In the genomic region with DNA sequence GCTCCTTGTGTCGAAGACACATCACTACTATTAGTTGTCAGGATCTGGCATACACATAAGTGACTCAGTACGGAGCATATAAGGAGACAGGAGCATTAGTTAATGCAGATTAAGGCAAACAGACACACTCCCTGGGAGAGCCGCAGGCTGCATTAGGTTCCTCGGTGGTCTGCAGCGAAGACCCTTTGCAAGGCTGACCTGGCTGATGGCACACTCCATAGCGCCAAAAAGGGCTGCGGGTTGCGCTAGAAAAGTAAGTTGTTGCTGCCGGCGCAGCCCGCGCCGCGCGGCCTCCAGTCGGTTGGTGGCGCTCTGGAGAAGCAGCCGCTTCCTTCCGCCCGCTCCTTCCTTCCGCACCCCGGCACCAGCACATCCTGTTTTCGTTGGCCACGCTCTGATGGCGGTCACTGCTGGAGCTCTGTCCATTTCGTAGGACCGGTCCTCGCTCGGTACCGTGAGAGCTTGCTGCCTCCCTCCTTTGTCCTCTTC, we compare ENCODE assay signal across 8 mouse cellular contexts. TPM values are rescaled to one million over a fixed set of nuclear protein-coding genes. Genes with fewer than 3 reads are reported as not detected.
A peak's percentile ranks its signal among the peaks of the same experiment; 100 is the strongest.
DNase-seq lines count a peak whose midpoint lies in the region; ATAC-seq and TF ChIP-seq lines count a peak whose summit lies in the region.

TSS of gene Ddx46 (plus strand) at position 389 of the 489 bp plus-strand sequence.

- DNase-seq in brain, embryonic 14.5 days (ENCODE audit: low read depth) = peak; percentile 97
- DNase-seq in kidney, postnatal 0 days (ENCODE audit: low spot score) = peak; percentile 95
- peak; percentile 84 to 89 for DNase-seq in natural killer cell, adult 2 months (ENCODE audit: low spot score in 2 of 2)

- peak; percentile 50; the same call in 1 of the 2 replicates for TF ChIP-seq POLR2A in brain, embryonic 14.5 days (IDR thresholded peaks at IDR 0.05; ENCODE audit: borderline replicate concordance, extremely low read depth, insufficient read depth, insufficient read length, poor library complexity, severe bottlenecking)

- TF ChIP-seq CTCF in C2C12 (IDR thresholded peaks at IDR 0.05; ENCODE audit: control insufficient read depth, insufficient read depth, insufficient read length) = peak; percentile 98
- TF ChIP-seq CTCF in brain, embryonic 14.5 days (IDR thresholded peaks at IDR 0.05; ENCODE audit: borderline replicate concordance, extremely low read depth, insufficient read depth, insufficient read length) = peak; percentile 87
- peak; percentile 89 for TF ChIP-seq CTCF in kidney, postnatal 0 days (IDR thresholded peaks at IDR 0.05; ENCODE audit: low read depth)

- H3K9ac ChIP-seq in heart, embryonic 11.5 days (ENCODE audit: low read depth, low read length) = peak within 1 kb of the TSS; percentile 87
- peak within 1 kb of the TSS; percentile 92 for H3K9ac ChIP-seq in kidney, postnatal 0 days (ENCODE audit: low read depth, low read length)
- H3K9ac ChIP-seq in liver, embryonic 12.5 days = peak within 1 kb of the TSS; percentile 88
- H3K9ac ChIP-seq in stomach, embryonic 15.5 days = peak within 1 kb of the TSS; percentile 89

- no peaks in the 10 kb centered on the region for H3K27me3 ChIP-seq in C2C12 (ENCODE audit: control insufficient read depth, insufficient read depth, insufficient read length)
- no peaks in the 10 kb centered on the region for H3K27me3 ChIP-seq in erythroblast, embryonic 14.5 days (ENCODE audit: control insufficient read depth)
- no peaks in the 10 kb centered on the region for H3K27me3 ChIP-seq in heart, embryonic 11.5 days (ENCODE audit: control insufficient read depth, insufficient read depth, low read length)
- H3K27me3 ChIP-seq in kidney, postnatal 0 days (ENCODE audit: insufficient read depth, low read length) = no peaks in the 10 kb centered on the region
- H3K27me3 ChIP-seq in liver, embryonic 12.5 days (replicated peaks) = no peaks in the 10 kb centered on the region
- no peaks in the 10 kb centered on the region for H3K27me3 ChIP-seq in stomach, embryonic 15.5 days (replicated peaks)

- peak; percentile 77; the same call in 1 of the 2 replicates for ATAC-seq in heart, embryonic 11.5 days (replicated peaks; ENCODE audit: insufficient number of reproducible peaks, low FRiP score, low TSS enrichment)
- ATAC-seq in kidney, postnatal 0 days (replicated peaks; ENCODE audit: low FRiP score, low read depth) = peak; percentile 90
- peak; percentile 89 for ATAC-seq in liver, embryonic 12.5 days
- ATAC-seq in stomach, embryonic 15.5 days (ENCODE audit: insufficient read depth, low FRiP score, low read depth) = peak; percentile 79

- peaks cover 44% of the 10 kb centered on the region for H3K79me2 ChIP-seq in C2C12 (ENCODE audit: control insufficient read depth, insufficient read depth)

- H3K4me1 ChIP-seq in erythroblast, embryonic 14.5 days (ENCODE audit: control insufficient read depth) = peaks cover 29% of the 10 kb centered on the region
- peaks cover 8% of the 10 kb centered on the region for H3K4me1 ChIP-seq in heart, embryonic 11.5 days (ENCODE audit: control insufficient read depth, insufficient read depth, low read length)
- H3K4me1 ChIP-seq in kidney, postnatal 0 days (replicated peaks; ENCODE audit: insufficient read depth, low read length) = peaks cover 7% of the 10 kb centered on the region; the same call in 1 of the 2 replicates
- peaks cover 28% of the 10 kb centered on the region for H3K4me1 ChIP-seq in liver, embryonic 12.5 days
- peaks cover 9% of the 10 kb centered on the region; the same call in 1 of the 2 replicates for H3K4me1 ChIP-seq in stomach, embryonic 15.5 days

- H3K4me2 ChIP-seq in heart, embryonic 11.5 days = peak within 1 kb of the TSS; percentile 93
- H3K4me2 ChIP-seq in kidney, postnatal 0 days (ENCODE audit: low read length) = peak within 1 kb of the TSS; percentile 84
- H3K4me2 ChIP-seq in liver, embryonic 12.5 days = peak within 1 kb of the TSS; percentile 90
- H3K4me2 ChIP-seq in stomach, embryonic 15.5 days = peak within 1 kb of the TSS; percentile 78

- H3K9me3 ChIP-seq in erythroblast, embryonic 14.5 days (ENCODE audit: control insufficient read depth, low read length) = no peaks in the 10 kb centered on the region
- no peaks in the 10 kb centered on the region for H3K9me3 ChIP-seq in heart, embryonic 11.5 days (replicated peaks; ENCODE audit: control insufficient read depth, low read length)
- no peaks in the 10 kb centered on the region for H3K9me3 ChIP-seq in kidney, postnatal 0 days (replicated peaks; ENCODE audit: low read length)
- H3K9me3 ChIP-seq in liver, embryonic 12.5 days (replicated peaks) = no peaks in the 10 kb centered on the region
- no peaks in the 10 kb centered on the region for H3K9me3 ChIP-seq in stomach, embryonic 15.5 days

- peaks cover 27% of the 10 kb centered on the region for H3K79me3 ChIP-seq in C2C12 (ENCODE audit: low read depth)

- peak within 1 kb of the TSS; percentile 95 for H3ac ChIP-seq in C2C12 (ENCODE audit: control insufficient read depth, insufficient read length, low read depth)

- H3K4me3 ChIP-seq in C2C12 (ENCODE audit: insufficient read depth, poor library complexity, severe bottlenecking) = peak within 1 kb of the TSS; percentile 96
- peak within 1 kb of the TSS; percentile 79 for H3K4me3 ChIP-seq in erythroblast, embryonic 14.5 days (replicated peaks)
- H3K4me3 ChIP-seq in heart, embryonic 11.5 days (ENCODE audit: low read depth, low read length) = peak within 1 kb of the TSS; percentile 88
- peak within 1 kb of the TSS; percentile 99 for H3K4me3 ChIP-seq in kidney, postnatal 0 days (replicated peaks; ENCODE audit: low read depth, low read length)
- H3K4me3 ChIP-seq in liver, embryonic 12.5 days = peak within 1 kb of the TSS; percentile 95
- peak within 1 kb of the TSS; percentile 95 for H3K4me3 ChIP-seq in stomach, embryonic 15.5 days (replicated peaks)

- peaks cover 47% of the 10 kb centered on the region for H3K36me3 ChIP-seq in C2C12 (ENCODE audit: control insufficient read depth, insufficient read depth)
- H3K36me3 ChIP-seq in erythroblast, embryonic 14.5 days (ENCODE audit: control insufficient read depth) = peaks cover 57% of the 10 kb centered on the region
- H3K36me3 ChIP-seq in heart, embryonic 11.5 days (ENCODE audit: control insufficient read depth, insufficient read depth, low read length) = peaks cover 15% of the 10 kb centered on the region
- H3K36me3 ChIP-seq in kidney, postnatal 0 days (ENCODE audit: insufficient read depth, low read length) = peaks cover 24% of the 10 kb centered on the region
- peaks cover 66% of the 10 kb centered on the region for H3K36me3 ChIP-seq in liver, embryonic 12.5 days
- H3K36me3 ChIP-seq in stomach, embryonic 15.5 days = peaks cover 28% of the 10 kb centered on the region

- 5% methylated on average over 30 of the region's 30 CpGs for WGBS in heart, embryonic 11.5 days (ENCODE audit: insufficient replicate concordance)
- 3% methylated on average over 30 of the region's 30 CpGs for WGBS in kidney, postnatal 0 days
- WGBS in liver, embryonic 12.5 days (ENCODE audit: insufficient replicate concordance) = 4% methylated on average over 30 of the region's 30 CpGs
- WGBS in stomach, embryonic 15.5 days = 5% methylated on average over 30 of the region's 30 CpGs

- peak within 1 kb of the TSS; percentile 18; the same call in 1 of the 2 replicates for H3K27ac ChIP-seq in heart, embryonic 11.5 days (ENCODE audit: low read depth, low read length)
- peak within 1 kb of the TSS; percentile 73; the same call in 1 of the 2 replicates for H3K27ac ChIP-seq in kidney, postnatal 0 days
- peak within 1 kb of the TSS; percentile 65 for H3K27ac ChIP-seq in liver, embryonic 12.5 days
- no peak within 1 kb of the TSS for H3K27ac ChIP-seq in stomach, embryonic 15.5 days

TF ChIP-seq in C2C12, 6 proteins besides CTCF, POLR2A, EP300 and RAD21:
- TF ChIP-seq USF1 (IDR thresholded peaks at IDR 0.05; ENCODE audit: low read depth) (no peak), CEBPB (IDR thresholded peaks at IDR 0.05; ENCODE audit: low read depth) (no peak), FOSL1 (IDR thresholded peaks at IDR 0.05; ENCODE audit: insufficient read depth, low read length, poor library complexity, severe bottlenecking) (no peak), MAX (IDR thresholded peaks at IDR 0.05) (peak; percentile 93), MYOG (IDR thresholded peaks at IDR 0.05; ENCODE audit: control insufficient read depth, extremely low read depth, insufficient read length) (no peak), MYOD1 (IDR thresholded peaks at IDR 0.05; ENCODE audit: control insufficient read depth, insufficient read length, low read depth) (no peak)

RNA-seq across cellular contexts. Expression of gene Ddx46, which starts in this region (rescaled TPM):
- polyA plus RNA-seq in C2C12 (2012; fragmentation: generic; extraction: Trizol) = 15.2 TPM
- polyA plus RNA-seq in brain, embryonic 14.5 days (2012; rRNA removed) = 46.6 and 52.7 TPM in 2 replicates
- 1.9 and 2.0 TPM in 2 replicates for polyA plus RNA-seq in erythroblast, embryonic 14.5 days (2012)
- polyA plus RNA-seq in heart, embryonic 11.5 days (2014; fragmentation: Nextera tagmentation; extraction: Ambion mirVana) = 32.4 and 34.2 TPM in 2 replicates
- polyA plus RNA-seq in kidney, postnatal 0 days (2015; fragmentation: Nextera tagmentation; extraction: Ambion mirVana) = 27.4 and 28.3 TPM in 2 replicates
- 28.2 and 30.2 TPM in 2 replicates for polyA plus RNA-seq in liver, embryonic 12.5 days (2016; fragmentation: Nextera tagmentation; extraction: Ambion mirVana)
- polyA plus RNA-seq in stomach, embryonic 15.5 days (2015; fragmentation: Nextera tagmentation; extraction: Ambion mirVana) = 31.6 and 33.5 TPM in 2 replicates
